Mouse (Mus musculus): ENCODE results near the gene Myo18a. TPM values are rescaled to one million over a fixed set of nuclear protein-coding genes. Genes with fewer than 3 reads are reported as not detected.

Myo18a gene
- polyA plus RNA-seq, 1 experiment from 2014 or later, result 154 TPM

DNA sequence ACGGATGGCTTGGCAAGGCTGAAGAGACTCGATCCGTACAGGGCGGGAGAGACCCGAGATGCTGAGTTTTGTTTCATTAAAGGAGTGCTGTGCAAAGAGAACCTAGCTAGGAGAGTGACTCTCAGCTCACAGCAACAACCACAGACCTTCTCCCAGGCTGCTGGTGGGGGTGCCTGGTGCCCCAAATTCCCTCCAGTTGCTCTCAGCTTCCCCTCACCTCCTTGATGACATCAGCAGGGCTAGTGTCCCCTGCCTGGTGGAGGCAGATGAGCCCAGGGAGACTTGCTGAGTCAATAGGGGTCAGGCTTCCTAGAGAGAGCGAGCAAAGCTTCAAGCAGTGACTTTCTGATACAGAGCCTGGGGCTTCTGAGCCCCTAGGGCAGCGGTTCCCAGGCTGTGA lies 109.6 kb downstream of the Myo18a start:
- Histone ChIP-seq H3K27me3 (replicated peaks) (no peaks in the 10 kb centered on the region), H3K4me1 (replicated peaks) (peaks cover 59% of the 10 kb centered on the region), H3K9ac (peak overlapping the region; percentile 56; the same call in 1 of the 2 replicates), H3K9me3 (replicated peaks) (no peaks in the 10 kb centered on the region), H3K27ac (ENCODE audit: poor library complexity, severe bottlenecking) (0 out of 2 replicates have a peak overlapping the region, but pooled peaks have one; percentile 6), H3K4me3 (peak overlapping the region; percentile 13), H3K36me3 (no peaks in the 10 kb centered on the region), H3K4me2 (peak overlapping the region; percentile 61)
- peak; percentile 30; the same call in 1 of the 2 replicates for ATAC-seq (ENCODE audit: insufficient number of reproducible peaks, low FRiP score)
- 4% methylated on average over 7 of the region's 7 CpGs for WGBS

DNA sequence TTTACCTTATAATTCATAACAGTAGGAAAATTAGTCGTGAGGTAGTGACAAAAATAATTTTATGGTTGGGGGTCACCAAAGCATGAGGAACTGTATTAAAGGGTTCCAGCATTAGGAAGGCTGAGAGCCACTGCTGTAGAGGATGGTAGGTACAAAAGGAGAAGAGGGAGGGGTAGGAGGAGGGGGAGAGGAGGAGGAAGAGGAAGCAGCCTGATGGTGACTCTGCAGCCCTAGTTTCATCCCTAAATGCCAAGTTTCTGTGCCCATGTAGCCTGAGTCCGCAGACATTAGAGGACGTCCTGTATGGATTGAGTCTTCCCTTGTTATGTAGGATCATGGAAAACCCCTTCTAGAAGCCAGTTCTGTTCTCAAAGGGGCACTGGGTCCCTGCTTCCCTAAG lies 110.1 kb downstream of the Myo18a start:
- no peak overlapping the region; the same call in 1 of the 2 replicates for H3K4me2 ChIP-seq
- no peak overlapping the region for H3K9ac ChIP-seq
- 28% methylated on average over 3 of the region's 3 CpGs for WGBS
- no peaks in the 10 kb centered on the region for H3K27me3 ChIP-seq (replicated peaks)
- H3K9me3 ChIP-seq (replicated peaks), result no peaks in the 10 kb centered on the region
- H3K27ac ChIP-seq (ENCODE audit: poor library complexity, severe bottlenecking), result no peak overlapping the region
- no peak overlapping the region for H3K4me3 ChIP-seq
- H3K36me3 ChIP-seq, result no peaks in the 10 kb centered on the region
- no peak for ATAC-seq (ENCODE audit: insufficient number of reproducible peaks, low FRiP score)
- H3K4me1 ChIP-seq (replicated peaks), result peaks cover 57% of the 10 kb centered on the region

DNA sequence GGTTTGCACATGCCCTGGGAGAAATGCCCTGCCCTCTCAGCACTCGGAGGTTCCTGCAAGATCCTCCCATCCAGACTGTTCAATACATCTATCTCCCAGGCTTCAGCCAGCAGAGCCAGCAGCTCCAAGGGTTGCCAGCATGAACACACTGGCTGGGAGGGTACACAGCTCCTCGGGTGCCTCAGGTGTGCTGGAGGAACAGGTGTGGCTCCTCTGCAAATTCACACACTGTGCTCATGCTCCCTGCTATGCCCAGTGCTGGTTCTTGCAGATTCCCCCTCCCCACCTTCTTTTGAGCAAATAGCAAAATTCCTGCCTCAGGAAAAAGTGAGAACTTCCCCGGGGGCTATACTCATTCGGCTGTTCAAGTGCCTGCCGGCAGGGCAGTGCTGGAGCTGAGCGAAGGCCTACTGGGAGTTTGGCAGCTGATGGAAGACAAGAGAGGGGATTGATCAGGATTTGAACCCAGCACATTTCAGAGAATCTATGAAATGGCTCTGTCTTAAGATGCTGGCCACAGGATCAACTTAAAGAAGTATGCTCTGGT lies 111.7 kb downstream of the Myo18a start:
- no peak overlapping the region for H3K4me3 ChIP-seq
- no peak overlapping the region for H3K27ac ChIP-seq (ENCODE audit: poor library complexity, severe bottlenecking)
- no peaks in the 10 kb centered on the region for H3K27me3 ChIP-seq (replicated peaks)
- 55% methylated on average over 6 of the region's 6 CpGs for WGBS
- H3K9me3 ChIP-seq (replicated peaks), result no peaks in the 10 kb centered on the region
- peaks cover 53% of the 10 kb centered on the region for H3K4me1 ChIP-seq (replicated peaks)
- H3K9ac ChIP-seq, result no peak overlapping the region
- no peak overlapping the region for H3K4me2 ChIP-seq
- no peak for ATAC-seq (ENCODE audit: insufficient number of reproducible peaks, low FRiP score)
- H3K36me3 ChIP-seq, result no peaks in the 10 kb centered on the region

DNA sequence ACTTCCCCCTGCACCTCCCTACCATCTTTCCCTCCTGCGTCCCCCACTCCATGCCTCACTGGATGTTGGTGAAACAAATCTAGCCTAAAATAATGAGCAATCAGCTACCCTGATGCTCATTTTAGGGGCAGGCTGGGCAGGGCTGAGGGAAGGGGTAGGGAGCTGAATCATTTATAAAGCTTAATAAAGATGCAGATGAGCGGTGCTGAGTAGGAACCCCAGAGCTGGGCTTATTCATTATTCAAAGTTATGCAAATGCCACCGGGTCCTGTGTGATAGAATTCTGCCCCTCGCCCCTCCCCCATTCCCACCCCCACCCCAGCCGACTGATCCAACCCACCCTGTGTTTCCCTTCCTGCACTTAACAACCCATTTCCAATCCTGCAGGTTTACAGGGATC lies 112.2 kb downstream of the Myo18a start:
- no peak for ATAC-seq (ENCODE audit: insufficient number of reproducible peaks, low FRiP score)
- peaks cover 53% of the 10 kb centered on the region for H3K4me1 ChIP-seq (replicated peaks)
- no peak overlapping the region for H3K9ac ChIP-seq
- no peaks in the 10 kb centered on the region for H3K9me3 ChIP-seq (replicated peaks)
- peak overlapping the region; percentile 91 for H3K27ac ChIP-seq (ENCODE audit: poor library complexity, severe bottlenecking)
- H3K4me2 ChIP-seq, result no peak overlapping the region
- no peaks in the 10 kb centered on the region for H3K36me3 ChIP-seq
- no peak overlapping the region for H3K4me3 ChIP-seq
- H3K27me3 ChIP-seq (replicated peaks), result no peaks in the 10 kb centered on the region
- 62% methylated on average over 5 of the region's 5 CpGs for WGBS

DNA sequence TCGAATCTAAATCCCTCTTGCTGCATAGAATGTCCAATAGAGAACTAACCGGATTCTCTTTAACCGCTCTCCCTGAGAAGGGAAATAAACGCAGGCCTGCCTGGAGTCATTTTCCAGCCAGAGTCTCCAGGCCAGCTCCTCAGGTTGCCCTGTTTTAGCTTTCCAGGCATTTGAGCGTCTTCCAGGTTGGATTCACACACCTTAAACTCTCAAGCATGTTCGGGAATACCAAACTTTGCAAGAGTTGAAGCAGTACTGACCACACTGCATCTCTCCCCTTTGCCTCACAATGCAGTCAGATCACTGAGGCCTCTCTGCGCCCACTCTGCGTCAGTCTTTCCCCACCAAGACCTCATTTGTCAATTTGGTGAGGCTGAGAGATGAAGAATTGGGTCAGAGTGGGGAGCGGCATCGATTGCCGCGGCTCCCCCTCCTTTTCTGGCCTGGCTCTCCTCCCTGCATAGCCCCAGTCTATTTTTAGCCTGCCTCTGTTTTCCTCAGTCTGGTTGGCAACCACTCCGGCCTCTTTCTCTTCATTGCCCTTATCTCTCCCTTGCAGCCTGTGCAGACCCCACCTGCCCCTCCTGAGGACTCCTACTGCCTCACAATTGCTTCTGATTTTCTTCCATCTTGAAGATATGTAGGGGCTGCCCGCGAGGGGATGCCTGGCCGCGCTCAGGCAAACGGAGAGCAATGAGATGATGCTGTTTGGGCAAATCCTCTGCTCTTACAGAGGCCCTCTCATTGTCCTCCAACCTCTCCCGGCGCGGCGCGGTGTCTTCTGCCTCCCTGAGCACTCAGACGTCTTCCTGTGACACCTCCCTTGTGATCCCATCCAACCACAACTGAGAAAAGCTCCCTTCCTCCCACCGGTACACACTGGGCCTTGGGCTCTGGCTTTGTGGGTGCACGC lies 113.1 kb downstream of the Myo18a start:
- ATAC-seq (ENCODE audit: insufficient number of reproducible peaks, low FRiP score), result peak; percentile 85
- WGBS, result 29% methylated on average over 26 of the region's 26 CpGs
- H3K36me3 ChIP-seq, result no peaks in the 10 kb centered on the region
- no peaks in the 10 kb centered on the region for H3K27me3 ChIP-seq (replicated peaks)
- peak overlapping the region; percentile 91 for H3K27ac ChIP-seq (ENCODE audit: poor library complexity, severe bottlenecking)
- no peaks in the 10 kb centered on the region for H3K9me3 ChIP-seq (replicated peaks)
- H3K4me2 ChIP-seq, result peak overlapping the region; percentile 58
- H3K4me3 ChIP-seq, result no peak overlapping the region
- peaks cover 48% of the 10 kb centered on the region for H3K4me1 ChIP-seq (replicated peaks)
- peak overlapping the region; percentile 41 for H3K9ac ChIP-seq

DNA sequence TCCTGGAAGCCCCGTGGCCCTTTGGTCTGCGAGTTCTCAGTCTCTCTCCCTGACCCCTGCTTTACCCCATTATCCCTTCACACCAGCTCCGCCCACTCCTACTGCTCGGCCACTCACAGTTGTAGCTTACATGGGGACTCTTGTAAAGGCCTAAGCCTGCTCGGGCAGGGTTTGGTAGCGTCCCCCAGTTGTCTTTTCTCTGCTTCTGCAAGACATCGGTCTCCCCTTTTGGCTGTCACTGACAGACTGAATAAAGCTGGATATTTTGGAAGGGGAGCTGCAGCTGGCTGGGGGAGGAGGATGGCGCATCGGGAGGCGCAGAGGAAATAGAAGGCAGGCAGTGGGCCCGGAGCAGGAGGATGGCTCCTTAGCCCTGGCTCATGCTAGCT lies 113.7 kb downstream of the Myo18a start:
- peak overlapping the region; percentile 58 for H3K4me2 ChIP-seq
- peak overlapping the region; percentile 41 for H3K9ac ChIP-seq
- H3K9me3 ChIP-seq (replicated peaks), result no peaks in the 10 kb centered on the region
- H3K27ac ChIP-seq (ENCODE audit: poor library complexity, severe bottlenecking), result peak overlapping the region; percentile 91
- H3K4me3 ChIP-seq, result no peak overlapping the region
- no peaks in the 10 kb centered on the region for H3K27me3 ChIP-seq (replicated peaks)
- no peaks in the 10 kb centered on the region for H3K36me3 ChIP-seq
- WGBS, result 40% methylated on average over 11 of the region's 11 CpGs
- ATAC-seq (ENCODE audit: insufficient number of reproducible peaks, low FRiP score), result peak; percentile 73
- peaks cover 43% of the 10 kb centered on the region for H3K4me1 ChIP-seq (replicated peaks)

DNA sequence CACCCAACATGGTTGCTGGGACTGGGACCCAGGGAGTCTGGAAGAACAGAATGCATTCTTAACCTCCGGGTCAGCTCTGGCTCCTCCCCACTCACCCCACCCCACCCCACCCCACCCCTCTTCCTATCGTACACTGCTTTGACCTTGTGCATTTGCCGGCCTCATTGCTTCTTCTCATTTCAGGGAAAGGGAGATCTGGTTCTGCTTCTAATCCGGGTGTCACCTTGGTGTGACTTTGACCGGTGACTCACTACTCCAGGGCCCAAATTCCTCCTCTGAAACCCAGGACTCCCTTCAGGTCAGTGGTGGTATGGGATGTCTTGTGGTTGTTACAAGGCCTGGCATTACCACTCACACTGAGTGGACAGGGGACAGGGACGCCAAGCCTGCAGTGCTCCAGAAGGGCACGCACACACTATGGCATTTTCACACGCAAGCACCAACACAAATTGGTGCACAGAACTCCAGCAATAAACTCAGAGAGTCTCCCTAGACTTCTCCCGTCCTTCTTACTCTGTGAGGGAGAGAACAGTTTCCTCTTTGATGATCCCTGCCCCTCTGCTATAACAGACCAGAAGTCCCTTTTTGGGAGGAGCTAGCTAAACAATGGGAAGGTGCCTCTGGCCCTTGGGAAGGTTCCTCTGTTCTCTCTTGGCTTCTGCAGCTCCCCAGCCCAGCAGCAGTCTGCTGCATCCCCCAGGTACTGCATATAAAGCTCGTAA lies 121.6 kb downstream of the Myo18a start:
- no peaks in the 10 kb centered on the region for H3K9me3 ChIP-seq (replicated peaks)
- 26% methylated on average over 10 of the region's 10 CpGs for WGBS
- no peaks in the 10 kb centered on the region for H3K36me3 ChIP-seq
- H3K27me3 ChIP-seq (replicated peaks), result no peaks in the 10 kb centered on the region
- peaks cover 43% of the 10 kb centered on the region for H3K4me1 ChIP-seq (replicated peaks)
- H3K4me3 ChIP-seq, result no peak overlapping the region
- 0 out of 2 replicates have a peak overlapping the region, but pooled peaks have one; percentile 14 for H3K9ac ChIP-seq
- peak overlapping the region; percentile 41 for H3K4me2 ChIP-seq
- peak overlapping the region; percentile 72 for H3K27ac ChIP-seq (ENCODE audit: poor library complexity, severe bottlenecking)
- peak; percentile 59; the same call in 1 of the 2 replicates for ATAC-seq (ENCODE audit: insufficient number of reproducible peaks, low FRiP score)

DNA sequence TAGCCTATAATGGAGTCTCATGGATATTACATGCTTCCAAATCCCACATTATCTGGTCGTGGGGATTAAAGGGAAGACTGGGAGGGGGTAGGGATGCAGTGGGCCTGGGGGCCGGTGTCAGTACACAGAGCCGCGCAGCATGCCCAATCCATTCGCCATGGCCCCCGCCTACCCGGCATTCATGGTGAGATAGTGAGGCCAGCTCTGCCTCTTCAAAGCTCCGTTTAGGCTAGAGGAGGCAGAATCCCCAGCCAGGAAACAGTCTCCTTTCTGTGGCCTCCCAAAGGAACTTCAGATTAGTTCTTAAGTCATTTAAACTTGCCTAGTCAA lies 122.2 kb downstream of the Myo18a start:
- ATAC-seq (ENCODE audit: insufficient number of reproducible peaks, low FRiP score), result no peak
- Histone ChIP-seq H3K36me3 (no peaks in the 10 kb centered on the region), H3K27me3 (replicated peaks) (no peaks in the 10 kb centered on the region), H3K4me2 (peak overlapping the region; percentile 41), H3K4me3 (no peak overlapping the region), H3K27ac (ENCODE audit: poor library complexity, severe bottlenecking) (peak overlapping the region; percentile 72), H3K9me3 (replicated peaks) (no peaks in the 10 kb centered on the region), H3K9ac (0 out of 2 replicates have a peak overlapping the region, but pooled peaks have one; percentile 14), H3K4me1 (replicated peaks) (peaks cover 43% of the 10 kb centered on the region)
- 40% methylated on average over 8 of the region's 8 CpGs for WGBS

DNA sequence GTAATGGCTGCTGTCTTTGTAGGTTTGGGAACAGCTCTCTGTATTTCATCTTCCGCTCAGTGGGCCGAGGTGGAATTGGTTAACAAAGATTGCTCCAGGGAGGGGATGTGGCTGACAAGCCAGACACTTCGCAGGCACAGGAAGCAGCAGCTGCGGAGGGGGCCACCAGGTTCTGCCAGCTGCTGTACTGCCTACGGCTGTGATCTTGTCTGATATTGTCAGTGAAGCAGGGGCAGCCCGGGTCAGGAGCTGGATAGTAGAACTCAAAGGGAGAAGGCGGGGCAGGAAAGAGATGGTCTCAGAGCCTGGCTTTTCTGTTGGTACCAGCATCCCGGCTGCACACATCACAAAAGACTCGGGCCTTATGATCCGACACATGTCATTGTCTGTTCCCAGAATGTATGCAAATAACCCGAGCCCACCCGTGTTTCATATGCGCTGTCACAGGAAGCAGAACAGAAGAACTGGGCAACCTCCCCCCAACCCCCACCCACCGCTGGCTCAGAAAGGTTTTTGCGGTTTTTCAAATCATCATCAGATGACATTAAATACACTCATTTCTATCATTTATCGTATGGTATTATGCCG lies 124.4 kb downstream of the Myo18a start:
- WGBS, result 41% methylated on average over 17 of the region's 17 CpGs
- no peak overlapping the region for H3K9ac ChIP-seq
- peak; percentile 69 for ATAC-seq (ENCODE audit: insufficient number of reproducible peaks, low FRiP score)
- no peaks in the 10 kb centered on the region for H3K27me3 ChIP-seq (replicated peaks)
- peak overlapping the region; percentile 2; the same call in 1 of the 2 replicates for H3K4me2 ChIP-seq
- no peak overlapping the region for H3K4me3 ChIP-seq
- no peaks in the 10 kb centered on the region for H3K36me3 ChIP-seq
- H3K4me1 ChIP-seq (replicated peaks), result peaks cover 43% of the 10 kb centered on the region
- H3K9me3 ChIP-seq (replicated peaks), result no peaks in the 10 kb centered on the region
- H3K27ac ChIP-seq (ENCODE audit: poor library complexity, severe bottlenecking), result no peak overlapping the region

DNA sequence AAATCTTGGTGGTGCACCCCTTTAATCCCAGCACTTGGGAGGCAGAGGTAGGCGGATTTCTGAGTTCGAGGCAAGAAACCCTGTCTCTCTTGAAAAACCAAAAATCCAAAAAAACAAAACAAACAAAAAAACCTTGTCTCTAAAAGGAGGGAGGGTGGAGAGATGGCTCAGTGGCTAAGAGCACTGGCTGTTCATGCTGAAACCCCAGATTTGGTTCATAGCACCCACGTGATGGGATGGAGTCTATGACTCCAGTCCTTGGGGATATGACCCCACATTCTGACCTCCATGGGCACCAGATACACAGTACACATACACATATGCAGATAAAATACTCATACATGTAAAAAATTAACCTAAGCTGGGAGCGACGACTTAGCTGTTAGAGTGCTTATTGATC lies 125.8 kb downstream of the Myo18a start:
- Histone ChIP-seq H3K4me2 (no peak overlapping the region), H3K27ac (ENCODE audit: poor library complexity, severe bottlenecking) (no peak overlapping the region), H3K9me3 (replicated peaks) (no peaks in the 10 kb centered on the region), H3K4me3 (no peak overlapping the region), H3K36me3 (no peaks in the 10 kb centered on the region), H3K9ac (no peak overlapping the region), H3K4me1 (replicated peaks) (peaks cover 53% of the 10 kb centered on the region), H3K27me3 (replicated peaks) (no peaks in the 10 kb centered on the region)
- WGBS, result 82% methylated on average over 5 of the region's 5 CpGs
- no peak for ATAC-seq (ENCODE audit: insufficient number of reproducible peaks, low FRiP score)

DNA sequence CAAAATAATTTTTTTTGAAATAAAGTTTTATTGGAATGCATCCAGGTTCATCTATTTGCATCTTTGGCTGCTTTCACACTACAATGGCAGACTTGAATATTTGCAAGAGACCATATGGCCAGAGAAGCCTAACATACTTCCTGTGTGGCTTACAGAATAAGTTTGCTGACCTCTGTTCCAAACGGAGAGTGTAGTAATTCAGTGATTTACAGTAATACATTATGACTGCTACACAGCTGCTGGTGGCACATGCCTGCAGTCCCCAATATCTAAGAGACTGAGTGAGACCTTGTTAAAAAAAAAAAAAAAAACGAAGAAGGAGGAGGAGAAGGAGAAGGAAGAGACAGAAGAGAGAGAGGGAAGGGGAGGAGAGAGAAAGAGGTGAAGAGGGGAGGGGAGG lies 126.4 kb downstream of the Myo18a start:
- H3K4me1 ChIP-seq (replicated peaks), result peaks cover 52% of the 10 kb centered on the region
- no peaks in the 10 kb centered on the region for H3K9me3 ChIP-seq (replicated peaks)
- H3K27ac ChIP-seq (ENCODE audit: poor library complexity, severe bottlenecking), result no peak overlapping the region
- H3K36me3 ChIP-seq, result no peaks in the 10 kb centered on the region
- no peak overlapping the region for H3K9ac ChIP-seq
- ATAC-seq (ENCODE audit: insufficient number of reproducible peaks, low FRiP score), result no peak
- no peak overlapping the region for H3K4me3 ChIP-seq
- no peaks in the 10 kb centered on the region for H3K27me3 ChIP-seq (replicated peaks)
- no peak overlapping the region for H3K4me2 ChIP-seq
- 42% methylated on average over 1 of the region's 2 CpGs for WGBS
